Mouse (Mus musculus) stomach, embryonic 16.5 days (tissue): ENCODE results near the gene Rbck1. TPM values are rescaled to one million over a fixed set of nuclear protein-coding genes. Genes with fewer than 3 reads are reported as not detected.
"Not testable (repeated sequence)": the region's sequence is repeated elsewhere in the genome, so short reads cannot be mapped to it uniquely, and the experiment has no call there.

ENCODE experiments used
- ATAC-seq: fragments of 200-750 bp; cut with Nextera tagmentation; 2 replicates; pipeline ENCODE4 v1.8.0; 2017; ENCODE audit warnings: moderate number of reproducible peaks, moderate TSS enrichment; ENCODE audit not compliant: insufficient read depth, low FRiP score
- H3K27ac ChIP-seq: fragments of 300-500 bp; sonication (generic); 2 replicates; pipeline ENCODE4 v1.5.1; 2014; ENCODE audit warnings: low read length
- H3K27me3 ChIP-seq: fragments of 300-500 bp; sonication (generic); 2 replicates; pipeline ENCODE4 v1.6.1; 2014; ENCODE audit warnings: low read length, control low read depth, mixed read lengths; ENCODE audit not compliant: control insufficient read depth, insufficient read depth
- H3K36me3 ChIP-seq: fragments of 300-500 bp; sonication (generic); 2 replicates; pipeline ENCODE4 v1.6.1; 2014; ENCODE audit warnings: low read length; ENCODE audit not compliant: control insufficient read depth, insufficient read depth
- H3K4me1 ChIP-seq: fragments of 300-500 bp; sonication (generic); 2 replicates; pipeline ENCODE4 v1.6.1; 2014; ENCODE audit warnings: low read length, control low read depth, mixed read lengths; ENCODE audit not compliant: control insufficient read depth, insufficient read depth
- H3K4me2 ChIP-seq: fragments of 300-500 bp; sonication (generic); 2 replicates; pipeline ENCODE4 v1.6.1; 2014; ENCODE audit warnings: low read depth, low read length, mixed read lengths
- H3K4me3 ChIP-seq: fragments of 300-500 bp; sonication (generic); replicated peaks from 2 replicates; pipeline ENCODE4 v1.5.1; 2014; ENCODE audit warnings: mild to moderate bottlenecking, low read length
- H3K9ac ChIP-seq: fragments of 300-500 bp; sonication (generic); 2 replicates; pipeline ENCODE4 v1.6.1; 2014; ENCODE audit warnings: low read length
- H3K9me3 ChIP-seq: fragments of 300-500 bp; sonication (generic); replicated peaks from 2 replicates; pipeline ENCODE4 v1.6.1; 2016; ENCODE audit warnings: low read length, control low read depth; ENCODE audit not compliant: control insufficient read depth
- WGBS: fragments of 180-500 bp; shearing (Covaris S2); extraction: QIAGEN DNeasy Blood & Tissue Kit; methylation state at CpG from one replicate; pipeline ENCODE4 v1.1.7; 2014; 5-methylcytosine and 5-hydroxymethylcytosine counted together
- polyA plus RNA-seq: library from polyadenylated mRNA; unstranded; fragments of >200 nt; fragmentation: Nextera tagmentation; extraction: Ambion mirVana; gene quantifications from 2 replicates; pipeline ENCODE4 v1.2.1, GENCODE M21; 2015

Gene Rbck1
- polyA plus RNA-seq, 1 experiment from 2014 or later: 72.6 TPM

GRCm38 (mm10) chr2:152294541-152294940 is 37.9 kb downstream of the Rbck1 start:
- Histone ChIP-seq H3K36me3 (no peaks in the 10 kb centered on the region), H3K9ac (peak overlapping the region; percentile 97), H3K27ac (peak overlapping the region; percentile 83), H3K4me1 (peaks cover 19% of the 10 kb centered on the region; the same call in 1 of the 2 replicates), H3K9me3 (no peaks in the 10 kb centered on the region), H3K27me3 (no peaks in the 10 kb centered on the region), H3K4me3 (peak overlapping the region; percentile 90), H3K4me2 (peak overlapping the region; percentile 81)
- no peak for ATAC-seq
- 29% methylated on average over 5 of the region's 5 CpGs for WGBS

GRCm38 (mm10) chr2:152293727-152294475 is 38.6 kb downstream of the Rbck1 start, which contains the start of gene Tbc1d20:
Tbc1d20 (plus strand) TSS chr2:152293828.
- ATAC-seq: peak; percentile 99
- no peaks in the 10 kb centered on the region for H3K36me3 ChIP-seq
- H3K9ac ChIP-seq: peak within 1 kb of the TSS; percentile 97
- H3K27ac ChIP-seq: peak within 1 kb of the TSS; percentile 83
- no peaks in the 10 kb centered on the region for H3K9me3 ChIP-seq
- H3K4me1 ChIP-seq: peaks cover 19% of the 10 kb centered on the region; the same call in 1 of the 2 replicates
- H3K27me3 ChIP-seq: no peaks in the 10 kb centered on the region
- H3K4me2 ChIP-seq: peak within 1 kb of the TSS; percentile 81
- under 1% methylated on average over 68 of the region's 70 CpGs for WGBS
- H3K4me3 ChIP-seq: peak within 1 kb of the TSS; percentile 90

GRCm38 (mm10) chr2:152293179-152293726 is 39.2 kb downstream of the Rbck1 start:
- peak; percentile 23; the same call in 1 of the 2 replicates for ATAC-seq
- Histone ChIP-seq H3K27ac (no peak overlapping the region), H3K9ac (peak overlapping the region; percentile 97)

GRCm38 (mm10) chr2:152292475-152292874 is 40.0 kb downstream of the Rbck1 start:
- no peak overlapping the region for H3K4me3 ChIP-seq
- H3K27me3 ChIP-seq: no peaks in the 10 kb centered on the region
- no peaks in the 10 kb centered on the region for H3K36me3 ChIP-seq
- WGBS: 68% methylated on average over 2 of the region's 2 CpGs
- no peaks in the 10 kb centered on the region for H3K9me3 ChIP-seq
- no peak overlapping the region for H3K27ac ChIP-seq
- H3K4me2 ChIP-seq: no peak overlapping the region
- no peak for ATAC-seq
- H3K4me1 ChIP-seq: peaks cover 16% of the 10 kb centered on the region; the same call in 1 of the 2 replicates
- H3K9ac ChIP-seq: no peak overlapping the region

More at GRCm38 (mm10) chr2:152293179-152293726, 39.2 kb downstream of the Rbck1 start:
- Histone ChIP-seq H3K36me3 (no peaks in the 10 kb centered on the region), H3K4me2 (peak overlapping the region; percentile 79), H3K4me3 (peak overlapping the region; percentile 90), H3K4me1 (peaks cover 19% of the 10 kb centered on the region; the same call in 1 of the 2 replicates), H3K9me3 (no peaks in the 10 kb centered on the region), H3K27me3 (no peaks in the 10 kb centered on the region)
- WGBS: under 1% methylated on average over 15 of the region's 15 CpGs

- H3K9me3 ChIP-seq, H3K4me3 ChIP-seq: not testable (repeated sequence)
These were observed 42.8 kb downstream of the Rbck1 start for GRCm38 (mm10) chr2:152289623-152290022.

GRCm38 (mm10) chr2:152288046-152288445 is 44.4 kb downstream of the Rbck1 start:
- H3K4me1 ChIP-seq: peaks cover under 1% of the 10 kb centered on the region; the same call in 1 of the 2 replicates
- H3K27ac ChIP-seq: no peak overlapping the region
- no peaks in the 10 kb centered on the region for H3K27me3 ChIP-seq
- H3K36me3 ChIP-seq: peaks cover 7% of the 10 kb centered on the region; the same call in 1 of the 2 replicates
- H3K4me3 ChIP-seq: no peak overlapping the region
- 65% methylated on average over 8 of the region's 8 CpGs for WGBS
- H3K4me2 ChIP-seq: no peak overlapping the region
- no peaks in the 10 kb centered on the region for H3K9me3 ChIP-seq
- no peak overlapping the region for H3K9ac ChIP-seq
- no peak for ATAC-seq

More at GRCm38 (mm10) chr2:152289623-152290022, 42.8 kb downstream of the Rbck1 start:
- not testable (repeated sequence) for ATAC-seq, H3K36me3 ChIP-seq, H3K4me2 ChIP-seq, H3K27me3 ChIP-seq, H3K4me1 ChIP-seq, H3K9ac ChIP-seq, H3K27ac ChIP-seq
- WGBS: 65% methylated on average over 2 of the region's 2 CpGs

GRCm38 (mm10) chr2:152287560-152287959 is 44.9 kb downstream of the Rbck1 start:
- no peaks in the 10 kb centered on the region for H3K9me3 ChIP-seq
- no peaks in the 10 kb centered on the region for H3K4me1 ChIP-seq
- H3K27ac ChIP-seq: no peak overlapping the region
- H3K27me3 ChIP-seq: no peaks in the 10 kb centered on the region
- no peak overlapping the region for H3K4me2 ChIP-seq
- H3K36me3 ChIP-seq: peaks cover 7% of the 10 kb centered on the region; the same call in 1 of the 2 replicates
- H3K4me3 ChIP-seq: no peak overlapping the region
- WGBS: 90% methylated on average over 5 of the region's 5 CpGs
- H3K9ac ChIP-seq: no peak overlapping the region
- no peak for ATAC-seq

GRCm38 (mm10) chr2:152281407-152281806 is 51.0 kb downstream of the Rbck1 start:
- 67% methylated on average over 3 of the region's 3 CpGs for WGBS

GRCm38 (mm10) chr2:152273639-152274038 is 58.8 kb downstream of the Rbck1 start:
- no peak overlapping the region for H3K4me2 ChIP-seq
- H3K27ac ChIP-seq: no peak overlapping the region
- peaks cover 30% of the 10 kb centered on the region for H3K36me3 ChIP-seq
- no peaks in the 10 kb centered on the region for H3K4me1 ChIP-seq
- ATAC-seq: no peak
- H3K9ac ChIP-seq: no peak overlapping the region
- 79% methylated on average over 2 of the region's 2 CpGs for WGBS
- no peak overlapping the region for H3K4me3 ChIP-seq
- no peaks in the 10 kb centered on the region for H3K27me3 ChIP-seq
- H3K9me3 ChIP-seq: no peaks in the 10 kb centered on the region

More at GRCm38 (mm10) chr2:152281407-152281806, 51.0 kb downstream of the Rbck1 start:
- Histone ChIP-seq H3K4me1 (no peaks in the 10 kb centered on the region), H3K4me2 (no peak overlapping the region), H3K27ac (no peak overlapping the region), H3K9ac (no peak overlapping the region), H3K4me3 (no peak overlapping the region), H3K36me3 (peaks cover 7% of the 10 kb centered on the region; the same call in 1 of the 2 replicates), H3K27me3 (no peaks in the 10 kb centered on the region), H3K9me3 (no peaks in the 10 kb centered on the region)
- no peak for ATAC-seq
